Mouse (Mus musculus) stomach, embryonic 16.5 days (tissue): ENCODE measurements around the gene Tomm40. TPM values are rescaled to one million over a fixed set of nuclear protein-coding genes. Genes with fewer than 3 reads are reported as not detected.
"Not testable (repeated sequence)": the region's sequence is repeated elsewhere in the genome, so short reads cannot be mapped to it uniquely, and the experiment has no call there.

ENCODE experiments used
- ATAC-seq: fragments of 200-750 bp; cut with Nextera tagmentation; 2 replicates; pipeline ENCODE4 v1.8.0; 2017; ENCODE audit warnings: moderate number of reproducible peaks, moderate TSS enrichment; ENCODE audit not compliant: insufficient read depth, low FRiP score
- H3K27ac ChIP-seq: fragments of 300-500 bp; sonication (generic); 2 replicates; pipeline ENCODE4 v1.5.1; 2014; ENCODE audit warnings: low read length
- H3K27me3 ChIP-seq: fragments of 300-500 bp; sonication (generic); 2 replicates; pipeline ENCODE4 v1.6.1; 2014; ENCODE audit warnings: low read length, control low read depth, mixed read lengths; ENCODE audit not compliant: control insufficient read depth, insufficient read depth
- H3K36me3 ChIP-seq: fragments of 300-500 bp; sonication (generic); 2 replicates; pipeline ENCODE4 v1.6.1; 2014; ENCODE audit warnings: low read length; ENCODE audit not compliant: control insufficient read depth, insufficient read depth
- H3K4me1 ChIP-seq: fragments of 300-500 bp; sonication (generic); 2 replicates; pipeline ENCODE4 v1.6.1; 2014; ENCODE audit warnings: low read length, control low read depth, mixed read lengths; ENCODE audit not compliant: control insufficient read depth, insufficient read depth
- H3K4me2 ChIP-seq: fragments of 300-500 bp; sonication (generic); 2 replicates; pipeline ENCODE4 v1.6.1; 2014; ENCODE audit warnings: low read depth, low read length, mixed read lengths
- H3K4me3 ChIP-seq: fragments of 300-500 bp; sonication (generic); replicated peaks from 2 replicates; pipeline ENCODE4 v1.5.1; 2014; ENCODE audit warnings: mild to moderate bottlenecking, low read length
- H3K9ac ChIP-seq: fragments of 300-500 bp; sonication (generic); 2 replicates; pipeline ENCODE4 v1.6.1; 2014; ENCODE audit warnings: low read length
- H3K9me3 ChIP-seq: fragments of 300-500 bp; sonication (generic); replicated peaks from 2 replicates; pipeline ENCODE4 v1.6.1; 2016; ENCODE audit warnings: low read length, control low read depth; ENCODE audit not compliant: control insufficient read depth
- WGBS: fragments of 180-500 bp; shearing (Covaris S2); extraction: QIAGEN DNeasy Blood & Tissue Kit; methylation state at CpG from one replicate; pipeline ENCODE4 v1.1.7; 2014; 5-methylcytosine and 5-hydroxymethylcytosine counted together
- polyA plus RNA-seq: library from polyadenylated mRNA; unstranded; fragments of >200 nt; fragmentation: Nextera tagmentation; extraction: Ambion mirVana; gene quantifications from 2 replicates; pipeline ENCODE4 v1.2.1, GENCODE M21; 2015

Gene Tomm40
- polyA plus RNA-seq, 1 experiment from 2014 or later = 81.8 TPM

- H3K27me3 ChIP-seq, H3K4me2 ChIP-seq, ATAC-seq, H3K9me3 ChIP-seq, H3K9ac ChIP-seq, H3K36me3 ChIP-seq, H3K4me1 ChIP-seq, H3K27ac ChIP-seq, H3K4me3 ChIP-seq: not testable (repeated sequence)
- WGBS = 59% methylated on average over 8 of the region's 8 CpGs
These were observed 28.2 kb downstream of the Tomm40 start for GRCm38 (mm10) chr7:19686927-19687583.

GRCm38 (mm10) chr7:19686521-19686920 is 28.7 kb downstream of the Tomm40 start:
- no peak overlapping the region for H3K4me3 ChIP-seq
- 77% methylated on average over 6 of the region's 6 CpGs for WGBS
- no peaks in the 10 kb centered on the region for H3K4me1 ChIP-seq
- no peak overlapping the region for H3K27ac ChIP-seq
- H3K36me3 ChIP-seq = no peaks in the 10 kb centered on the region
- ATAC-seq = no peak; the same call in 1 of the 2 replicates
- no peak overlapping the region for H3K9ac ChIP-seq
- no peaks in the 10 kb centered on the region for H3K27me3 ChIP-seq
- H3K4me2 ChIP-seq = no peak overlapping the region
- H3K9me3 ChIP-seq = no peaks in the 10 kb centered on the region

- WGBS = 40% methylated on average over 4 of the region's 4 CpGs
- no peak overlapping the region for H3K9ac ChIP-seq
- no peak overlapping the region for H3K27ac ChIP-seq
- H3K4me2 ChIP-seq = no peak overlapping the region
- H3K36me3 ChIP-seq = no peaks in the 10 kb centered on the region
- H3K4me3 ChIP-seq = no peak overlapping the region
- H3K9me3 ChIP-seq = no peaks in the 10 kb centered on the region
- no peaks in the 10 kb centered on the region for H3K4me1 ChIP-seq
- no peaks in the 10 kb centered on the region for H3K27me3 ChIP-seq
- ATAC-seq = no peak
These were observed 29.9 kb downstream of the Tomm40 start for GRCm38 (mm10) chr7:19685374-19685773.

GRCm38 (mm10) chr7:19683771-19684201 is 31.5 kb downstream of the Tomm40 start:
- no peak for ATAC-seq
- Histone ChIP-seq H3K27ac (0 out of 2 replicates have a peak overlapping the region, but pooled peaks have one; percentile 6), H3K4me2 (no peak overlapping the region), H3K4me1 (no peaks in the 10 kb centered on the region), H3K9me3 (no peaks in the 10 kb centered on the region), H3K27me3 (no peaks in the 10 kb centered on the region), H3K36me3 (no peaks in the 10 kb centered on the region), H3K4me3 (no peak overlapping the region), H3K9ac (no peak overlapping the region)
- 82% methylated on average over 6 of the region's 6 CpGs for WGBS

- Histone ChIP-seq H3K4me3 (no peak overlapping the region), H3K9ac (no peak overlapping the region), H3K27me3 (no peaks in the 10 kb centered on the region), H3K4me2 (no peak overlapping the region), H3K27ac (no peak overlapping the region), H3K4me1 (no peaks in the 10 kb centered on the region), H3K36me3 (no peaks in the 10 kb centered on the region), H3K9me3 (no peaks in the 10 kb centered on the region)
- no peak for ATAC-seq
- 71% methylated on average over 3 of the region's 3 CpGs for WGBS
These were observed 32.3 kb downstream of the Tomm40 start for GRCm38 (mm10) chr7:19682979-19683378.

GRCm38 (mm10) chr7:19681202-19681694 is 34.0 kb downstream of the Tomm40 start, which contains the start of the genes Gm44805 and Apoc4:
Gm44805 (minus strand) TSS chr7:19681423.
Apoc4 (minus strand) TSS chr7:19681479.
- H3K36me3 ChIP-seq = no peaks in the 10 kb centered on the region
- H3K27me3 ChIP-seq = no peaks in the 10 kb centered on the region
- H3K9me3 ChIP-seq = no peaks in the 10 kb centered on the region
- H3K4me2 ChIP-seq = no peak within 1 kb of the TSS
- no peak within 1 kb of the TSS for H3K27ac ChIP-seq
- no peaks in the 10 kb centered on the region for H3K4me1 ChIP-seq
- no peak for ATAC-seq
- H3K9ac ChIP-seq = no peak within 1 kb of the TSS
- H3K4me3 ChIP-seq = no peak within 1 kb of the TSS
- 53% methylated on average over 8 of the region's 8 CpGs for WGBS

- 85% methylated on average over 2 of the region's 2 CpGs for WGBS
- H3K9me3 ChIP-seq = no peaks in the 10 kb centered on the region
- no peaks in the 10 kb centered on the region for H3K36me3 ChIP-seq
- H3K27me3 ChIP-seq = no peaks in the 10 kb centered on the region
- no peak overlapping the region for H3K4me3 ChIP-seq
- H3K4me2 ChIP-seq = no peak overlapping the region
- H3K4me1 ChIP-seq = no peaks in the 10 kb centered on the region
- H3K9ac ChIP-seq = no peak overlapping the region
- H3K27ac ChIP-seq = no peak overlapping the region
- no peak for ATAC-seq
These were observed 34.5 kb downstream of the Tomm40 start for GRCm38 (mm10) chr7:19680702-19681101.

- no peaks in the 10 kb centered on the region for H3K27me3 ChIP-seq
- no peaks in the 10 kb centered on the region for H3K4me1 ChIP-seq
- H3K4me3 ChIP-seq = no peak overlapping the region
- H3K9ac ChIP-seq = no peak overlapping the region
- no peak for ATAC-seq
- H3K36me3 ChIP-seq = no peaks in the 10 kb centered on the region
- H3K27ac ChIP-seq = no peak overlapping the region
- no peak overlapping the region for H3K4me2 ChIP-seq
- H3K9me3 ChIP-seq = no peaks in the 10 kb centered on the region
- 87% methylated on average over 3 of the region's 3 CpGs for WGBS
These were observed 36.3 kb downstream of the Tomm40 start for GRCm38 (mm10) chr7:19678901-19679300.

GRCm38 (mm10) chr7:19677872-19678271 is 37.4 kb downstream of the Tomm40 start, which contains the start of gene Apoc2:
Apoc2 (minus strand) TSS chr7:19677941.
- no peaks in the 10 kb centered on the region for H3K4me1 ChIP-seq
- WGBS = 50% methylated on average over 8 of the region's 8 CpGs
- H3K27me3 ChIP-seq = no peaks in the 10 kb centered on the region
- H3K36me3 ChIP-seq = no peaks in the 10 kb centered on the region
- H3K27ac ChIP-seq = no peak within 1 kb of the TSS
- no peak within 1 kb of the TSS for H3K4me3 ChIP-seq
- no peak within 1 kb of the TSS for H3K9ac ChIP-seq
- no peaks in the 10 kb centered on the region for H3K9me3 ChIP-seq
- peak; percentile 63; the same call in 1 of the 2 replicates for ATAC-seq
- no peak within 1 kb of the TSS for H3K4me2 ChIP-seq
